Mouse (Mus musculus) liver, adult 2 months (tissue): ENCODE results near the gene Gm43951. TPM values are rescaled to one million over a fixed set of nuclear protein-coding genes. Genes with fewer than 3 reads are reported as not detected.

ENCODE experiments used
- DNase-seq: peaks from one replicate; pipeline ENCODE4 v3.0.0-alpha.2; 2011; ENCODE audit warnings: low read depth, low spot score; ENCODE audit errors: extremely low read depth
- H3K27ac ChIP-seq: fragments of 200-500 bp; replicated peaks from 2 replicates; pipeline ENCODE4 v1.5.1; 2012; ENCODE audit warnings: low read depth, mild to moderate bottlenecking, control low read depth, inconsistent platforms, low read length; ENCODE audit not compliant: insufficient read depth
- H3K27me3 ChIP-seq: fragments of 200-500 bp; 2 replicates; pipeline ENCODE4 v1.6.1; 2012; ENCODE audit warnings: mild to moderate bottlenecking, moderate library complexity, low read length, inconsistent platforms; ENCODE audit not compliant: control insufficient read depth, insufficient read depth
- H3K36me3 ChIP-seq: fragments of 200-500 bp; 2 replicates; pipeline ENCODE4 v1.6.1; 2012; ENCODE audit warnings: low read length, inconsistent platforms; ENCODE audit not compliant: control insufficient read depth, insufficient read depth
- H3K4me1 ChIP-seq: fragments of 200-500 bp; 2 replicates; pipeline ENCODE4 v1.6.1; 2011; ENCODE audit warnings: low read length; ENCODE audit not compliant: control insufficient read depth, insufficient read depth
- H3K4me3 ChIP-seq: fragments of 200-500 bp; 2 replicates; pipeline ENCODE4 v1.5.1; 2011; ENCODE audit warnings: low read depth, mild to moderate bottlenecking, control low read depth, low read length, moderate library complexity; ENCODE audit not compliant: insufficient read depth
- H3K79me2 ChIP-seq: fragments of 200-500 bp; 2 replicates; pipeline ENCODE4 v1.6.1; 2012; ENCODE audit warnings: inconsistent platforms, mild to moderate bottlenecking, low read length, moderate library complexity; ENCODE audit not compliant: control insufficient read depth, insufficient read depth
- H3K9ac ChIP-seq: fragments of 200-500 bp; 2 replicates; pipeline ENCODE4 v1.6.1; 2012; ENCODE audit warnings: low read depth, mild to moderate bottlenecking, control low read depth, inconsistent platforms, low read length
- CTCF ChIP-seq: fragments of 200-500 bp; IDR thresholded peaks from 2 replicates; pipeline ENCODE4 v1.5.1; 2011; ENCODE audit warnings: low read depth, low read length, control low read depth
- POLR2A ChIP-seq: fragments of 200-500 bp; IDR thresholded peaks from 2 replicates; pipeline ENCODE4 v1.6.1; 2011; ENCODE audit warnings: low read length, control low read depth; ENCODE audit not compliant: insufficient read depth; ENCODE audit errors: extremely low read depth
- WGBS: fragments of 180-500 bp; shearing (Covaris S2); methylation state at CpG from one replicate; pipeline ENCODE4 v1.1.7; 2018; 5-methylcytosine and 5-hydroxymethylcytosine counted together
- polyA plus RNA-seq: library from polyadenylated mRNA; depleted of rRNA; stranded (reverse); fragments of >200 nt; gene quantifications from 2 replicates; pipeline ENCODE4 v1.2.3, GENCODE M21; 2012
- total RNA-seq: library from RNA; depleted of rRNA; stranded (reverse); fragments of >200 nt; gene quantifications from 2 replicates; pipeline ENCODE4 v1.2.3, GENCODE M21; 2014

Gm43951 gene
- total and polyA plus RNA-seq, 2 experiments: 0.05 to 0.18 TPM

DNA sequence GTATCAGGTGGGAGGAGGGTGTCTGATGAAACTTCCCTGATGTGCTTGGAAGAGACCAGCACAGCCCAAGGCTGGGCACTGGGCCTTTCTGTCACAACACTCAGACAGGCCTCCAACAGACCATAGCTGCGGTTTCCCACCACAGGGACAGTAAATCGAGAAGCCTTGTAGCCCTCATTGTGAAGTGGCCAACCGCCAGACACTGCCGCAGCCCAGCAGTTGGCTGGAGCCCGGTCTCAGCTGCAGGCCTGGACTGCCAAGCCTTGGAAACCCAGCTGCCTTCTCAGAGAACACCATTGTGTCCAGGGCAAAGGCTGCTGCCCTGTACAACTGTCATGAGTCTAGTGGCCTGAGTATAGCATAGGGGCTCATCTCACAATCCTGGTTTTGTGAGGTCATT, 27.4 kb upstream of the Gm43951 start:
- WGBS: 83% methylated on average over 5 of the region's 5 CpGs
- Histone ChIP-seq H3K27me3 (no peaks in the 10 kb centered on the region), H3K27ac (no peak overlapping the region), H3K4me3 (no peak overlapping the region), H3K36me3 (no peaks in the 10 kb centered on the region), H3K9ac (no peak overlapping the region), H3K4me1 (no peaks in the 10 kb centered on the region), H3K79me2 (no peaks in the 10 kb centered on the region)
- TF ChIP-seq CTCF (no peak), POLR2A (no peak)
- no peak for DNase-seq

GRCm38 (mm10) chr11:72232991-72233390, 26.4 kb upstream of the Gm43951 start:
- Histone ChIP-seq H3K27me3 (no peaks in the 10 kb centered on the region), H3K36me3 (no peaks in the 10 kb centered on the region), H3K9ac (no peak overlapping the region), H3K27ac (no peak overlapping the region), H3K4me3 (no peak overlapping the region), H3K4me1 (no peaks in the 10 kb centered on the region), H3K79me2 (no peaks in the 10 kb centered on the region)
- no peak for DNase-seq
- TF ChIP-seq CTCF: no peak
- no peak for TF ChIP-seq POLR2A
- 70% methylated on average over 1 of the region's 1 CpGs for WGBS

- H3K4me3 ChIP-seq: no peak overlapping the region
- H3K36me3 ChIP-seq: no peaks in the 10 kb centered on the region
- WGBS: 91% methylated on average over 7 of the region's 7 CpGs
- no peaks in the 10 kb centered on the region for H3K79me2 ChIP-seq
- no peak overlapping the region for H3K9ac ChIP-seq
- TF ChIP-seq POLR2A (no peak), CTCF (no peak)
- no peaks in the 10 kb centered on the region for H3K4me1 ChIP-seq
- no peak for DNase-seq
- H3K27ac ChIP-seq: no peak overlapping the region
- no peaks in the 10 kb centered on the region for H3K27me3 ChIP-seq
Observed at GRCm38 (mm10) chr11:72232068-72232467, 25.4 kb upstream of the Gm43951 start.

DNA sequence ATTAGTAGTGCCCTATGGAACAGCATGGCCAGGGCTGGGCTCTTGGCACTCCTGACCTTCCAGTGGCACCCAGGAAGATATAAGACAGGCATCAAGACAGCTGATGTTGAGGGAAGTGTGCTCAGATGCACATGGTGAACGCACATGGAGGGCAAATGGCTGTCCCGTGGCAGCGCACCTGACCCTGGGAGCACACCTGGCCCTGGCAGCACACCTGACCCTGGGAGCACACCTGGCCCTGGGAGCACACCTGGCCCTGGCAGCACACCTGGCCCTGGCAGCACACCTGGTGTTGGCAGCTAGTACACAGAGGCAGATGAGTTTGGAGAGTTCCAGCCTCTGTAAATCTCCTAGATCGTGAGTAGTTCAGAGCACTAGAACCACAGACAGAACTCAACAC, 21.9 kb upstream of the Gm43951 start:
- Histone ChIP-seq H3K79me2 (no peaks in the 10 kb centered on the region), H3K36me3 (no peaks in the 10 kb centered on the region), H3K27ac (no peak overlapping the region), H3K9ac (no peak overlapping the region), H3K4me3 (no peak overlapping the region), H3K4me1 (no peaks in the 10 kb centered on the region), H3K27me3 (no peaks in the 10 kb centered on the region)
- WGBS: 87% methylated on average over 4 of the region's 4 CpGs
- no peak for DNase-seq
- no peak for TF ChIP-seq POLR2A
- TF ChIP-seq CTCF: no peak

- no peaks in the 10 kb centered on the region for H3K36me3 ChIP-seq
- no peaks in the 10 kb centered on the region for H3K79me2 ChIP-seq
- no peak overlapping the region for H3K4me3 ChIP-seq
- WGBS: 79% methylated on average over 6 of the region's 6 CpGs
- H3K9ac ChIP-seq: no peak overlapping the region
- no peak overlapping the region for H3K27ac ChIP-seq
- no peaks in the 10 kb centered on the region for H3K4me1 ChIP-seq
- no peak for DNase-seq
- no peaks in the 10 kb centered on the region for H3K27me3 ChIP-seq
- TF ChIP-seq POLR2A (no peak), CTCF (no peak)
Observed at GRCm38 (mm10) chr11:72226901-72227300, 20.3 kb upstream of the Gm43951 start.

- WGBS: 83% methylated on average over 10 of the region's 10 CpGs
- TF ChIP-seq POLR2A: no peak
- no peak for TF ChIP-seq CTCF
- Histone ChIP-seq H3K36me3 (no peaks in the 10 kb centered on the region), H3K27me3 (no peaks in the 10 kb centered on the region), H3K9ac (no peak overlapping the region), H3K4me1 (no peaks in the 10 kb centered on the region; the same call in 1 of the 2 replicates), H3K27ac (no peak overlapping the region), H3K4me3 (no peak overlapping the region), H3K79me2 (no peaks in the 10 kb centered on the region)
- DNase-seq: no peak
Observed at GRCm38 (mm10) chr11:72226020-72226791, 19.6 kb upstream of the Gm43951 start.
